Mouse (Mus musculus) liver, adult 2 months (tissue): ENCODE measurements around the gene Heg1. TPM values are rescaled to one million over a fixed set of nuclear protein-coding genes. Genes with fewer than 3 reads are reported as not detected.
A peak's percentile ranks its signal among the peaks of the same experiment; 100 is the strongest.

Experiments used
- DNase-seq: peaks from one replicate; pipeline ENCODE4 v3.0.0-alpha.2; 2011; ENCODE audit warnings: low read depth, low spot score; ENCODE audit errors: extremely low read depth
- H3K27ac ChIP-seq: fragments of 200-500 bp; replicated peaks from 2 replicates; pipeline ENCODE4 v1.5.1; 2012; ENCODE audit warnings: low read depth, mild to moderate bottlenecking, control low read depth, inconsistent platforms, low read length; ENCODE audit not compliant: insufficient read depth
- H3K27me3 ChIP-seq: fragments of 200-500 bp; 2 replicates; pipeline ENCODE4 v1.6.1; 2012; ENCODE audit warnings: mild to moderate bottlenecking, moderate library complexity, low read length, inconsistent platforms; ENCODE audit not compliant: control insufficient read depth, insufficient read depth
- H3K36me3 ChIP-seq: fragments of 200-500 bp; 2 replicates; pipeline ENCODE4 v1.6.1; 2012; ENCODE audit warnings: low read length, inconsistent platforms; ENCODE audit not compliant: control insufficient read depth, insufficient read depth
- H3K4me1 ChIP-seq: fragments of 200-500 bp; 2 replicates; pipeline ENCODE4 v1.6.1; 2011; ENCODE audit warnings: low read length; ENCODE audit not compliant: control insufficient read depth, insufficient read depth
- H3K4me3 ChIP-seq: fragments of 200-500 bp; 2 replicates; pipeline ENCODE4 v1.5.1; 2011; ENCODE audit warnings: low read depth, mild to moderate bottlenecking, control low read depth, low read length, moderate library complexity; ENCODE audit not compliant: insufficient read depth
- H3K79me2 ChIP-seq: fragments of 200-500 bp; 2 replicates; pipeline ENCODE4 v1.6.1; 2012; ENCODE audit warnings: inconsistent platforms, mild to moderate bottlenecking, low read length, moderate library complexity; ENCODE audit not compliant: control insufficient read depth, insufficient read depth
- H3K9ac ChIP-seq: fragments of 200-500 bp; 2 replicates; pipeline ENCODE4 v1.6.1; 2012; ENCODE audit warnings: low read depth, mild to moderate bottlenecking, control low read depth, inconsistent platforms, low read length
- CTCF ChIP-seq: fragments of 200-500 bp; IDR thresholded peaks from 2 replicates; pipeline ENCODE4 v1.5.1; 2011; ENCODE audit warnings: low read depth, low read length, control low read depth
- POLR2A ChIP-seq: fragments of 200-500 bp; IDR thresholded peaks from 2 replicates; pipeline ENCODE4 v1.6.1; 2011; ENCODE audit warnings: low read length, control low read depth; ENCODE audit not compliant: insufficient read depth; ENCODE audit errors: extremely low read depth
- WGBS: fragments of 180-500 bp; shearing (Covaris S2); methylation state at CpG from one replicate; pipeline ENCODE4 v1.1.7; 2018; 5-methylcytosine and 5-hydroxymethylcytosine counted together
- polyA plus RNA-seq: library from polyadenylated mRNA; depleted of rRNA; stranded (reverse); fragments of >200 nt; gene quantifications from 2 replicates; pipeline ENCODE4 v1.2.3, GENCODE M21; 2012
- total RNA-seq: library from RNA; depleted of rRNA; stranded (reverse); fragments of >200 nt; gene quantifications from 2 replicates; pipeline ENCODE4 v1.2.3, GENCODE M21; 2014

Heg1 gene
- total and polyA plus RNA-seq, 2 experiments = 5.8 to 8.6 TPM

GRCm38 (mm10) chr16:33696811-33697575 lies 12.8 kb downstream of the Heg1 start:
- H3K27ac ChIP-seq = no peak overlapping the region
- no peaks in the 10 kb centered on the region for H3K36me3 ChIP-seq
- H3K4me1 ChIP-seq = peaks cover 2% of the 10 kb centered on the region
- no peak overlapping the region for H3K4me3 ChIP-seq
- no peak for TF ChIP-seq POLR2A
- no peak for TF ChIP-seq CTCF
- peaks cover 10% of the 10 kb centered on the region for H3K79me2 ChIP-seq
- no peaks in the 10 kb centered on the region for H3K27me3 ChIP-seq
- 76% methylated on average over 13 of the region's 13 CpGs for WGBS
- H3K9ac ChIP-seq = no peak overlapping the region
- DNase-seq = no peak

- Histone ChIP-seq H3K79me2 (peaks cover 10% of the 10 kb centered on the region), H3K4me1 (peaks cover 2% of the 10 kb centered on the region), H3K27me3 (no peaks in the 10 kb centered on the region), H3K9ac (no peak overlapping the region), H3K36me3 (no peaks in the 10 kb centered on the region), H3K27ac (peak overlapping the region; percentile 15; the same call in 1 of the 2 replicates), H3K4me3 (no peak overlapping the region)
- WGBS = 69% methylated on average over 9 of the region's 9 CpGs
- TF ChIP-seq CTCF = no peak
- TF ChIP-seq POLR2A = no peak
- DNase-seq = no peak
Measured at GRCm38 (mm10) chr16:33697576-33698276, 13.6 kb downstream of the Heg1 start.

GRCm38 (mm10) chr16:33698277-33698790 lies 14.2 kb downstream of the Heg1 start:
- no peak for DNase-seq
- Histone ChIP-seq H3K4me3 (no peak overlapping the region), H3K9ac (no peak overlapping the region), H3K4me1 (peaks cover 2% of the 10 kb centered on the region), H3K27me3 (no peaks in the 10 kb centered on the region), H3K27ac (no peak overlapping the region), H3K79me2 (peaks cover 10% of the 10 kb centered on the region), H3K36me3 (no peaks in the 10 kb centered on the region)
- 55% methylated on average over 12 of the region's 12 CpGs for WGBS
- TF ChIP-seq POLR2A = no peak
- no peak for TF ChIP-seq CTCF

- H3K4me1 ChIP-seq = peaks cover 2% of the 10 kb centered on the region
- no peak for TF ChIP-seq CTCF
- no peak for TF ChIP-seq POLR2A
- DNase-seq = no peak
- H3K79me2 ChIP-seq = peaks cover 6% of the 10 kb centered on the region
- H3K27ac ChIP-seq = no peak overlapping the region
- H3K9ac ChIP-seq = no peak overlapping the region
- no peak overlapping the region for H3K4me3 ChIP-seq
- WGBS = 88% methylated on average over 5 of the region's 5 CpGs
- no peaks in the 10 kb centered on the region for H3K36me3 ChIP-seq
- H3K27me3 ChIP-seq = no peaks in the 10 kb centered on the region
Measured at GRCm38 (mm10) chr16:33700584-33700983, 16.4 kb downstream of the Heg1 start.

GRCm38 (mm10) chr16:33701872-33702271 lies 17.7 kb downstream of the Heg1 start:
- DNase-seq = no peak
- 96% methylated on average over 4 of the region's 4 CpGs for WGBS
- Histone ChIP-seq H3K79me2 (peaks cover 4% of the 10 kb centered on the region; the same call in 1 of the 2 replicates), H3K36me3 (no peaks in the 10 kb centered on the region), H3K27me3 (no peaks in the 10 kb centered on the region), H3K27ac (no peak overlapping the region), H3K4me1 (peaks cover 2% of the 10 kb centered on the region), H3K4me3 (no peak overlapping the region), H3K9ac (no peak overlapping the region)
- no peak for TF ChIP-seq POLR2A
- TF ChIP-seq CTCF = no peak

- no peaks in the 10 kb centered on the region for H3K27me3 ChIP-seq
- no peak overlapping the region for H3K27ac ChIP-seq
- WGBS = 88% methylated on average over 9 of the region's 9 CpGs
- TF ChIP-seq POLR2A = no peak
- no peak for TF ChIP-seq CTCF
- no peak for DNase-seq
- no peak overlapping the region for H3K9ac ChIP-seq
- peaks cover 4% of the 10 kb centered on the region; the same call in 1 of the 2 replicates for H3K79me2 ChIP-seq
- no peak overlapping the region for H3K4me3 ChIP-seq
- H3K36me3 ChIP-seq = no peaks in the 10 kb centered on the region
- H3K4me1 ChIP-seq = no peaks in the 10 kb centered on the region; the same call in 1 of the 2 replicates
Measured at GRCm38 (mm10) chr16:33704289-33704688, 20.1 kb downstream of the Heg1 start.
